Mouse (Mus musculus) thymus, postnatal 10 days (tissue): ENCODE measurements around the gene Lhx6.
"Not testable (repeated sequence)": the region's sequence is repeated elsewhere in the genome, so short reads cannot be mapped to it uniquely, and the experiment has no call there.

Experiments used
- DNase-seq, 2 experiments: peaks; one replicate each; pipeline ENCODE4 v3.0.0; 2021; ENCODE audit warnings: low spot score in 2 of 2

Gene Lhx6

GRCm38 (mm10) chr2:36104956-36105741, at the start of gene Lhx6:
TSS of gene Lhx6 (minus strand) at chr2:36105408.
- DNase-seq = no peak

- not testable (repeated sequence) for DNase-seq
Measured at GRCm38 (mm10) chr2:36152401-36152800, 47.2 kb upstream of the Lhx6 start.

- no peak for DNase-seq
Measured at GRCm38 (mm10) chr2:36148876-36149365, 43.7 kb upstream of the Lhx6 start.

- DNase-seq = no peak
Measured at GRCm38 (mm10) chr2:36139096-36139495, 33.9 kb upstream of the Lhx6 start.

- peak; percentile 78 to 84 for DNase-seq
Measured at GRCm38 (mm10) chr2:36136300-36136941, 31.2 kb upstream of the Lhx6 start, which contains the start of the genes Mrrf and Rbm18. TSS of gene Mrrf (plus strand) at chr2:36136389. TSS of gene Rbm18 (minus strand) at chr2:36136773.

GRCm38 (mm10) chr2:36135887-36136286, 30.7 kb upstream of the Lhx6 start:
- no peak for DNase-seq

GRCm38 (mm10) chr2:36129051-36129450, 23.8 kb upstream of the Lhx6 start:
- DNase-seq = no peak

- no peak for DNase-seq
Measured at GRCm38 (mm10) chr2:36127973-36128372, 22.8 kb upstream of the Lhx6 start.

- no peak for DNase-seq
Measured at GRCm38 (mm10) chr2:36126795-36127429, 21.7 kb upstream of the Lhx6 start.

- DNase-seq = no peak
Measured at GRCm38 (mm10) chr2:36112632-36113031, 7.4 kb upstream of the Lhx6 start.

GRCm38 (mm10) chr2:36108615-36109014, 3.4 kb upstream of the Lhx6 start:
- no peak for DNase-seq

- DNase-seq = no peak
Measured at GRCm38 (mm10) chr2:36104436-36104955, 712 bp downstream of the Lhx6 start.

GRCm38 (mm10) chr2:36103555-36104367, 1.4 kb downstream of the Lhx6 start:
- no peak for DNase-seq

GRCm38 (mm10) chr2:36103069-36103554, 2.1 kb downstream of the Lhx6 start:
- DNase-seq = no peak

- DNase-seq = no peak
Measured at GRCm38 (mm10) chr2:36102559-36102946, 2.7 kb downstream of the Lhx6 start.

- no peak for DNase-seq
Measured at GRCm38 (mm10) chr2:36101866-36102558, 3.2 kb downstream of the Lhx6 start.

- DNase-seq = no peak
Measured at GRCm38 (mm10) chr2:36099739-36100138, 5.5 kb downstream of the Lhx6 start.

- DNase-seq = no peak
Measured at GRCm38 (mm10) chr2:36098021-36098420, 7.2 kb downstream of the Lhx6 start.

GRCm38 (mm10) chr2:36097129-36097815, 7.9 kb downstream of the Lhx6 start:
- no peak for DNase-seq

GRCm38 (mm10) chr2:36093914-36094475, 11.2 kb downstream of the Lhx6 start:
- DNase-seq = no peak
